Mouse (Mus musculus) CH12.LX (cell line): Measurements from ENCODE around the gene Cdkn1b. TPM values are rescaled to one million over a fixed set of nuclear protein-coding genes. Genes with fewer than 3 reads are reported as not detected.

Experiments
- DNase-seq: peaks from one replicate; pipeline ENCODE4 v3.0.0-alpha.2; 2013; ENCODE audit errors: extremely low read depth
- H3K27ac ChIP-seq: 2 replicates; pipeline ENCODE4 v1.5.1; 2012; ENCODE audit warnings: low read depth, mild to moderate bottlenecking, control low read depth, moderate library complexity; ENCODE audit not compliant: insufficient read depth
- H3K27me3 ChIP-seq: replicated peaks from 2 replicates; pipeline ENCODE3; 2012; ENCODE audit warnings: inconsistent platforms
- H3K36me3 ChIP-seq, 2 experiments: replicated peaks in 1 of 2; 2 replicates each; pipeline versions ENCODE3 to v1.6.1; 2012; ENCODE audit warnings: inconsistent platforms in 1 of 2, low read length in 1 of 2, mild to moderate bottlenecking in 1 of 2, mixed read lengths in 1 of 2, moderate library complexity in 1 of 2; ENCODE audit not compliant: control insufficient read depth in 1 of 2, insufficient read depth in 1 of 2
- H3K4me1 ChIP-seq, 2 experiments: 2 replicates each; pipeline ENCODE4 v1.6.1; 2012; ENCODE audit warnings: inconsistent platforms in 1 of 2, moderate library complexity in 1 of 2; ENCODE audit not compliant: insufficient read depth in 2 of 2, control insufficient read depth in 1 of 2
- H3K4me2 ChIP-seq: 2 replicates; pipeline ENCODE4 v1.6.1; 2012; ENCODE audit warnings: low read depth, mild to moderate bottlenecking, control low read depth; ENCODE audit not compliant: poor library complexity, insufficient read depth, severe bottlenecking
- H3K4me3 ChIP-seq, 3 experiments: fragments of 150-350 bp in 1 of 3; sonication (generic) in 1 of 3; replicated peaks in 1 of 3; 2 replicates each; pipeline versions ENCODE3 to v1.5.1; 2011 to 2012; ENCODE audit warnings: low read depth in 2 of 3, low read length in 2 of 3, mild to moderate bottlenecking in 2 of 3, moderate library complexity in 2 of 3, control low read depth in 1 of 3, improper control_type of control experiment in 1 of 3, inconsistent platforms in 1 of 3, mixed read lengths in 1 of 3; ENCODE audit not compliant: poor library complexity in 1 of 3
- H3K79me2 ChIP-seq: replicated peaks from 2 replicates; pipeline ENCODE4 v1.6.1; 2012; ENCODE audit warnings: mild to moderate bottlenecking, moderate library complexity; ENCODE audit not compliant: control insufficient read depth, poor library complexity, insufficient read depth, severe bottlenecking; ENCODE audit errors: extremely low read depth
- H3K9ac ChIP-seq: 2 replicates; pipeline ENCODE4 v1.6.1; 2012; ENCODE audit warnings: low read depth, mild to moderate bottlenecking, control low read depth, moderate library complexity; ENCODE audit not compliant: insufficient read depth
- H3K9me3 ChIP-seq: replicated peaks from 2 replicates; pipeline ENCODE3; 2012; ENCODE audit warnings: low read length, inconsistent platforms, mixed read lengths
- BHLHE40 ChIP-seq: IDR thresholded peaks from 2 replicates; pipeline ENCODE4 v1.6.1; 2011; ENCODE audit warnings: mild to moderate bottlenecking, low read depth, low read length, improper control_type of control experiment
- CHD2 ChIP-seq: IDR thresholded peaks from 2 replicates; pipeline ENCODE4 v1.6.1; 2011; ENCODE audit warnings: low read length, improper control_type of control experiment
- E2F4 ChIP-seq: IDR thresholded peaks from 2 replicates; pipeline ENCODE4 v1.6.1; 2011; ENCODE audit warnings: low read depth, low read length, improper control_type of control experiment; ENCODE audit not compliant: insufficient replicate concordance
- ELF1 ChIP-seq: IDR thresholded peaks from 2 replicates; pipeline ENCODE4 v1.6.1; 2014; ENCODE audit warnings: low read depth, mild to moderate bottlenecking, inconsistent platforms, low read length, improper control_type of control experiment
- EP300 ChIP-seq: IDR thresholded peaks from 2 replicates; pipeline ENCODE4 v1.6.1; 2011; ENCODE audit warnings: low read length, improper control_type of control experiment
- ETS1 ChIP-seq: conservative IDR thresholded peaks from 2 replicates; pipeline ENCODE4 v1.6.1; 2012; ENCODE audit warnings: low read depth, mild to moderate bottlenecking, inconsistent platforms, low read length, improper control_type of control experiment, moderate library complexity
- GABPA ChIP-seq: IDR thresholded peaks from 2 replicates; pipeline ENCODE4 v1.6.1; 2012; ENCODE audit warnings: low read depth, low read length, improper control_type of control experiment, inconsistent platforms; ENCODE audit not compliant: insufficient replicate concordance
- HCFC1 ChIP-seq: IDR thresholded peaks from 2 replicates; pipeline ENCODE4 v1.6.1; 2012; ENCODE audit warnings: low read depth, mild to moderate bottlenecking, inconsistent platforms, low read length, improper control_type of control experiment
- IRF4 ChIP-seq: IDR thresholded peaks from 2 replicates; pipeline ENCODE4 v1.6.1; 2014; ENCODE audit warnings: low read depth, mild to moderate bottlenecking, inconsistent platforms, low read length, improper control_type of control experiment
- JUN ChIP-seq: IDR thresholded peaks from 2 replicates; pipeline ENCODE4 v1.6.1; 2011; ENCODE audit warnings: low read depth, mild to moderate bottlenecking, low read length, improper control_type of control experiment, moderate library complexity; ENCODE audit not compliant: insufficient read depth
- JUND ChIP-seq: conservative IDR thresholded peaks from 2 replicates; pipeline ENCODE4 v1.6.1; 2011; ENCODE audit warnings: low read depth, low read length, improper control_type of control experiment
- KAT2A ChIP-seq: IDR thresholded peaks from 2 replicates; pipeline ENCODE4 v1.6.1; 2012; ENCODE audit warnings: low read length, improper control_type of control experiment, inconsistent platforms; ENCODE audit not compliant: insufficient replicate concordance
- MAFK ChIP-seq: IDR thresholded peaks from 2 replicates; pipeline ENCODE4 v1.6.1; 2011; ENCODE audit warnings: low read length, improper control_type of control experiment; ENCODE audit not compliant: insufficient replicate concordance
- MAZ ChIP-seq: IDR thresholded peaks from 2 replicates; pipeline ENCODE4 v1.6.1; 2012; ENCODE audit warnings: low read depth, mild to moderate bottlenecking, inconsistent platforms, low read length, improper control_type of control experiment, moderate library complexity
- MXI1 ChIP-seq: IDR thresholded peaks from 2 replicates; pipeline ENCODE4 v1.6.1; 2011; ENCODE audit warnings: mild to moderate bottlenecking, low read depth, low read length, improper control_type of control experiment
- NRF1 ChIP-seq: IDR thresholded peaks from 2 replicates; pipeline ENCODE4 v1.6.1; 2014; ENCODE audit warnings: low read depth, mild to moderate bottlenecking, inconsistent platforms, low read length, improper control_type of control experiment, moderate library complexity
- PAX5 ChIP-seq: IDR thresholded peaks from 2 replicates; pipeline ENCODE4 v1.6.1; 2012; ENCODE audit warnings: low read length, inconsistent platforms, mixed read lengths
- POLR2AphosphoS2 ChIP-seq: IDR thresholded peaks from 2 replicates; pipeline ENCODE4 v1.6.1; 2011; ENCODE audit warnings: low read depth, low read length, improper control_type of control experiment
- RAD21 ChIP-seq: IDR thresholded peaks from 2 replicates; pipeline ENCODE4 v1.6.1; 2011; ENCODE audit warnings: low read depth, mild to moderate bottlenecking, low read length, improper control_type of control experiment, moderate library complexity
- RCOR1 ChIP-seq: conservative IDR thresholded peaks from 2 replicates; pipeline ENCODE4 v1.6.1; 2012; ENCODE audit warnings: low read depth, mild to moderate bottlenecking, inconsistent platforms, low read length, improper control_type of control experiment
- SIN3A ChIP-seq: IDR thresholded peaks from 2 replicates; pipeline ENCODE4 v1.6.1; 2012; ENCODE audit warnings: low read length, improper control_type of control experiment, inconsistent platforms
- SMC3 ChIP-seq: IDR thresholded peaks from 2 replicates; pipeline ENCODE4 v1.6.1; 2011; ENCODE audit warnings: low read depth, low read length, improper control_type of control experiment
- TCF12 ChIP-seq: IDR thresholded peaks from 2 replicates; pipeline ENCODE4 v1.6.1; 2014; ENCODE audit warnings: low read depth, mild to moderate bottlenecking, inconsistent platforms, low read length, improper control_type of control experiment
- USF2 ChIP-seq: conservative IDR thresholded peaks from 2 replicates; pipeline ENCODE4 v1.6.1; 2011; ENCODE audit warnings: low read depth, low read length, improper control_type of control experiment
- ZC3H11A ChIP-seq: IDR thresholded peaks from 2 replicates; pipeline ENCODE4 v1.6.1; 2012; ENCODE audit warnings: low read depth, mild to moderate bottlenecking, inconsistent platforms, low read length, improper control_type of control experiment
- ZMIZ1 ChIP-seq: IDR thresholded peaks from 2 replicates; pipeline ENCODE4 v1.6.1; 2012; ENCODE audit warnings: low read depth, mild to moderate bottlenecking, inconsistent platforms, low read length, improper control_type of control experiment
- ZNF384 ChIP-seq: IDR thresholded peaks from 2 replicates; pipeline ENCODE4 v1.6.1; 2012; ENCODE audit warnings: low read depth, low read length, improper control_type of control experiment, inconsistent platforms
- dilution Hi-C: fragments of 300-500 bp; cut with MboI; formaldehyde crosslinking; loops from 2 replicates; pipeline ENCODE4 v1.14.3; 2020; ENCODE audit warnings: low sequenced_read_pairs; ENCODE audit not compliant: extremely low pct_unique_long_range_greater_than_20kb, extremely low pct_ligation_motif_present
- in situ Hi-C: fragments of 300-500 bp; cut with MboI; formaldehyde crosslinking; loops from 3 replicates; pipeline ENCODE4 v1.14.3; 2019; ENCODE audit warnings: low sequenced_read_pairs, low pct_ligation_motif_present, low pct_unique_long_range_greater_than_20kb, mixed read lengths
- polyA plus RNA-seq: library from polyadenylated mRNA; unstranded; fragments of >175 nt; gene quantifications from 2 replicates; pipeline ENCODE4 v1.2.1, GENCODE M21; 2012; ENCODE audit warnings: low read depth; ENCODE audit not compliant: insufficient read length
- total RNA-seq, 2 experiments: library from RNA; depleted of rRNA; stranded (reverse); fragments of 300-350 nt in 1 of 2; fragments of >200 nt in 1 of 2; gene quantifications; 2 replicates each; pipeline ENCODE4 v1.2.3; 2012 to 2014

Gene Cdkn1b
- total and polyA plus RNA-seq, 3 experiments: 19.2 to 23.5 (median 20.9) TPM

DNA sequence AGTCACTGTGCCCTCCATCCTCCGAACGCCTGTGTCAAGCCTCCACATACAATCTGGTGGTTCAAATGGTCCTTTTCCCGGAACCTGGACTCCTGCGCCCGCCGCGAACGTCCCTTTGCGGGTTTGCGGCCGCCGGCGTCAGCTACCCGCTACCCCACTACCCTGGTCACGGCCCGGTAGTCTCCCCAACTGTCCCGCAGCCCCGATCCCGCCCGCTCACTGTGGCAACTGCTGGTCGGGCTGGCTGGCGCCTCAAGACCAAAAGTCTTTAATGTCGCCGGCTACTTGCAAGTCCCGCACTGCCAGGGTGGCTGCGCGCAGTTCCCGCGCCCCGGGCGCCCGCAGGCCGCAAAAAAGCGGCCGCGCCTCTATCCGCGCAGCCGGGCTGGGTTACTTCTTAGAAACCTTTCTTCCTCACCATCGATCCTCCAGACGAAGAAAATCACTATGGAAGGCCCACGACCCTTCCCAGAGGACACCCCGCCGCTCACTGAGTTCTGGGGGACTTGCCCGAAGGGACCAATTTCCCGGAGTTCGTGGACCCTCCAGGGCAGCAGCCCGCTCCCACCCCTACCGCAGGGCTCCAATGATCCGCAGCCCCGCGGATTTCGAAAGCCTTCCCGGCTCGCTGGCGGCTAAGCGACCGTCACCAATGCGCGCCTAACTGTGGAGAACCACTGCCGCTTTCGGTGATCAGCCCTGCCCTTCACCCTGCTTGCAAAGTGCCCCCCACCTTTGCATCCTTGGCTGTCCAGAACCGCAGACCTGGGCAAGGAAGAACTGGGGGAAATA lies 6.8 kb downstream of the Cdkn1b start (continued):
- TF ChIP-seq E2F4 (no peak), ELF1 (peak; percentile 19; the same call in 1 of the 2 replicates), RAD21 (no peak), BHLHE40 (no peak), ZC3H11A (no peak), SMC3 (no peak), IRF4 (no peak), SIN3A (peak; percentile 86; the same call in 1 of the 2 replicates), ZNF384 (no peak)

- in situ Hi-C loops: no loop called here
- no peak for DNase-seq
- peak overlapping the region; percentile 69 to 78 (median 77) for H3K4me3 ChIP-seq
- H3K9ac ChIP-seq: peak overlapping the region; percentile 85
- H3K27me3 ChIP-seq: no peaks in the 10 kb centered on the region
- peaks cover 0 to 13% of the 10 kb centered on the region in 2 experiments; a peak in 1 of 4 replicates for H3K4me1 ChIP-seq
- TF ChIP-seq TCF12 (no peak), EP300 (no peak), SIN3A (peak; percentile 24; the same call in 1 of the 2 replicates), USF2 (no peak), ELF1 (0 out of 2 replicates have a peak, but pooled peaks have one; percentile 13), PAX5 (no peak), JUN (no peak), ZNF384 (peak; percentile 36), HCFC1 (no peak; the same call in 1 of the 2 replicates), RCOR1 (no peak), NRF1 (0 out of 2 replicates have a peak, but pooled peaks have one; percentile 0), MXI1 (0 out of 2 replicates have a peak, but pooled peaks have one; percentile 54), CHD2 (0 out of 2 replicates have a peak, but pooled peaks have one; percentile 4), MAZ (peak; percentile 58; the same call in 1 of the 2 replicates), JUND (no peak), MAFK (no peak), POLR2AphosphoS2 (no peak), ZMIZ1 (0 out of 2 replicates have a peak, but pooled peaks have one; percentile 14), GABPA (no peak), KAT2A (no peak), ETS1 (0 out of 2 replicates have a peak, but pooled peaks have one; percentile 31)
- dilution Hi-C loops: no loop called here
- peaks cover 46% of the 10 kb centered on the region for H3K79me2 ChIP-seq
- H3K4me2 ChIP-seq: peak overlapping the region; percentile 65
- peak overlapping the region; percentile 99 for H3K27ac ChIP-seq
- no peaks in the 10 kb centered on the region for H3K9me3 ChIP-seq
- peaks cover 0 to 5% of the 10 kb centered on the region in 2 experiments for H3K36me3 ChIP-seq
Measured at GRCm38 (mm10) chr6:134927595-134928095, 7.4 kb downstream of the Cdkn1b start.
